21 mouse cellular contexts compared by ENCODE assay signal in the genomic region with DNA sequence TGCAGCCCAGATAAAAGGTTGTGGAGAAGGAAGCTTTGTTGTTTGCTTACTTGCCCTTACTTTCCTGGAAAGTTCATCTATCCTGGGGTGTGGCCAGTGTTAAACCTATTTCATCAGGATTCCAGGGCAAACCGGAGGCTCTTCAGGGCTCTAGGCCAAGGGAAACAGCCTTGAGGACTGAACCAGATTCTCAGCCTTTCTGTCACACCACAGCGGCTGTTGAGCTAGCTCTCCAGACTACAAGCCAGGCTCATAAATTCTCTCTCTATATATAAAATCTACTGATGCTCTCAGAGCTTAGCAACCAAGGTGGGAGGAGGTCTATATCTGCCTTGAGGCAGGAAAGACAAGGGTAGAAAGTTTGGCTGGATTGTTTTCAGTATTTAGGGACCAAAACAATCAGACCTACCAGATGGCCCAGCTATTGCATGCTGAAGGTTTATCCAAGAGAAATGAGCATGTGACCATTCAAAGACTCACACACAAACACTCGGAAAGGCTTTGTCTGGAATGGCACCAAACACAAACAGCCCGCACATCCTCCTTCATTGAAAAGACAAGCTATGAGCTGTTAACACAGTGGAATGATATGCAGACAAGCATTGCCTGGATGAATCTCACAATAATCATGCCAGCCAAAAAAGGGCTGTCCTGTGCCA. TPM values are rescaled to one million over a fixed set of nuclear protein-coding genes. Genes with fewer than 3 reads are reported as not detected.
DNase-seq lines count a peak whose midpoint lies in the region; TF ChIP-seq lines count a peak whose summit lies in the region.
"Had no signal": no experiment of that assay in that cellular context is flagged by ENCODE, and none has a peak within 500 bp of the region (broad histone marks: within the 10 kb centered on the region; RNA-seq: fewer than 3 reads in every experiment).

No protein-coding gene starts in this region.

- TF ChIP-seq CTCF in layer of hippocampus, adult 2 months (conservative IDR thresholded peaks at IDR 0.05) = no peak
- no peak for TF ChIP-seq CTCF in cortical plate, adult 2 months (IDR thresholded peaks at IDR 0.05; ENCODE audit: extremely low read depth, insufficient read depth, low read length)
- no peak for TF ChIP-seq CTCF in cerebellum, adult 2 months (IDR thresholded peaks at IDR 0.05; ENCODE audit: borderline replicate concordance, insufficient read depth, low read depth, low read length)

- peaks cover 2% of the 10 kb centered on the region for H3K4me1 ChIP-seq in cortical plate, adult 2 months (ENCODE audit: control insufficient read depth, insufficient read depth, low read length)
- no peaks in the 10 kb centered on the region for H3K4me1 ChIP-seq in cerebellum, adult 2 months (ENCODE audit: control insufficient read depth, insufficient read depth, low read length)
- H3K4me1 ChIP-seq: embryonic facial prominence, embryonic 15.5 days; forebrain, embryonic 10.5 days; forebrain, embryonic 15.5 days; hindbrain, embryonic 12.5 days had no signal

- H3K27ac ChIP-seq in layer of hippocampus, adult 2 months = peak overlapping the region; percentile 36; the same call in 1 of the 2 replicates
- 0 out of 2 replicates have a peak overlapping the region, but pooled peaks have one; percentile 43 for H3K27ac ChIP-seq in cortical plate, adult 2 months (ENCODE audit: insufficient read depth, low read length)
- H3K27ac ChIP-seq in cerebellum, adult 2 months (ENCODE audit: insufficient read depth, low read length) = no peak overlapping the region
- H3K27ac ChIP-seq: embryonic facial prominence, embryonic 15.5 days; forebrain, embryonic 10.5 days; forebrain, embryonic 15.5 days; heart, embryonic 10.5 days; hindbrain, embryonic 12.5 days had no signal

- WGBS in cerebellum, adult 2 months = 25% methylated on average over 4 of the region's 4 CpGs

- H3K27me3 ChIP-seq in cerebellum, adult 2 months (ENCODE audit: control insufficient read depth, insufficient read depth, low read length) = no peaks in the 10 kb centered on the region
- H3K27me3 ChIP-seq: embryonic facial prominence, embryonic 15.5 days; forebrain, embryonic 15.5 days; hindbrain, embryonic 12.5 days had no signal

- no peak overlapping the region for H3K4me3 ChIP-seq in layer of hippocampus, adult 2 months
- H3K4me3 ChIP-seq in cortical plate, adult 2 months (ENCODE audit: insufficient read depth, low read length) = no peak overlapping the region
- H3K4me3 ChIP-seq in cerebellum, adult 2 months (replicated peaks; ENCODE audit: insufficient read depth, low read depth, low read length) = no peak overlapping the region
- H3K4me3 ChIP-seq: embryonic facial prominence, embryonic 15.5 days; erythroblast, embryonic 14.5 days; forebrain, embryonic 10.5 days; forebrain, embryonic 15.5 days; heart, embryonic 10.5 days; hindbrain, embryonic 12.5 days had no signal

- no peak for DNase-seq in layer of hippocampus, adult 2 months (ENCODE audit: low spot score in 2 of 2)
- no peak for DNase-seq in layer of hippocampus, adult 18-20 months (ENCODE audit: low spot score in 2 of 2)
- DNase-seq in right cerebral cortex, postnatal 10 days (ENCODE audit: low spot score in 2 of 2) = peak; percentile 38 to 67
- DNase-seq in right cerebral cortex, adult 18-20 months = no peak
- no peak for DNase-seq in cerebellum, adult 2 months
- DNase-seq: adrenal gland, postnatal 10 days; B cell, adult 2 months; cerebellum, adult 18-20 months; cerebellum, postnatal 10 days; embryo, embryonic 11 days; gastrocnemius, postnatal 10 days; heart, adult 18-20 months; heart, postnatal 10 days; heart, postnatal 4 days had no signal

- TF ChIP-seq POLR2A in cortical plate, adult 2 months (IDR thresholded peaks at IDR 0.05; ENCODE audit: extremely low read depth, insufficient read depth, low read length) = no peak
- no peak for TF ChIP-seq POLR2A in cerebellum, adult 2 months (IDR thresholded peaks at IDR 0.05; ENCODE audit: borderline replicate concordance, insufficient read depth, low read length)

RNA-seq across cellular contexts. Expression of a gene that starts 24.9 kb away (rescaled TPM):
- 1 to 10 TPM; 1.0 to 1.3 TPM for total RNA-seq in layer of hippocampus, adult 2 months (2021)
- total RNA-seq in layer of hippocampus, adult 18-20 months (2021) = 1 to 10 TPM; 1.2 to 1.3 TPM
- 0.79 and 1.2 TPM in 2 replicates for polyA plus RNA-seq in cortical plate, adult 2 months (2012; rRNA removed)
- 4.5 and 5.0 TPM in 2 replicates for polyA plus RNA-seq in cerebellum, adult 2 months (2012; rRNA removed)

Comparison
In these comparisons a context has a peak if more than half of its experiments do, and no peak if none do; other contexts are left out.
1. DNase-seq: peak in right cerebral cortex, postnatal 10 days (2 of 2); none in layer of hippocampus, adult 2 months (0 of 2), layer of hippocampus, adult 18-20 months (0 of 2), right cerebral cortex, adult 18-20 months (single experiment) and cerebellum, adult 2 months (0 of 2).